Mouse (Mus musculus) frontal cortex, postnatal 25 days (tissue): ENCODE results near the gene Helq.

Experiments
- DNase-seq, 2 experiments: peaks; one replicate each; pipeline ENCODE4 v3.0.0; 2022; ENCODE audit warnings: low spot score in 2 of 2

The Helq gene

DNA sequence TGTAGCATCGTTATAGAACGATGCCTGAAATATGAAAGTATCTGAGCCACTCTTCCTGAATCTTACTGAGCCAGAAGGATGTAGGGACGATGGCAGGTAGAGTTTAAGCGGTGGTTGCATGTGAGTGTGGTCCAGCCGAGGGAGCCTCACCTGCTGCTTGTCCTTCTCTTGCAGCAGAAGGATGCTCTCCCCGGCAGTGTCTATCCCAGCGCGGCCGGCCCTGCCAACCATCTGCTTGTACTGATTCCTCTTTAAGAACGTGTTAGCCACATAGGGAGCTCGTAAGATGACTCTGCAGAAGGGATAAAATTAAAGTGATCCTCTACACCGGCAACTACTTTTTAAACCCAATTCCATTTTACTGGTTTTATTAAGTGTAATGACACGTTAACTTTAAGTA, 19.4 kb downstream of the Helq start:
- no peak for DNase-seq

GRCm38 (mm10) chr5:100776900-100777299, 21.5 kb downstream of the Helq start:
- DNase-seq: no peak

DNA sequence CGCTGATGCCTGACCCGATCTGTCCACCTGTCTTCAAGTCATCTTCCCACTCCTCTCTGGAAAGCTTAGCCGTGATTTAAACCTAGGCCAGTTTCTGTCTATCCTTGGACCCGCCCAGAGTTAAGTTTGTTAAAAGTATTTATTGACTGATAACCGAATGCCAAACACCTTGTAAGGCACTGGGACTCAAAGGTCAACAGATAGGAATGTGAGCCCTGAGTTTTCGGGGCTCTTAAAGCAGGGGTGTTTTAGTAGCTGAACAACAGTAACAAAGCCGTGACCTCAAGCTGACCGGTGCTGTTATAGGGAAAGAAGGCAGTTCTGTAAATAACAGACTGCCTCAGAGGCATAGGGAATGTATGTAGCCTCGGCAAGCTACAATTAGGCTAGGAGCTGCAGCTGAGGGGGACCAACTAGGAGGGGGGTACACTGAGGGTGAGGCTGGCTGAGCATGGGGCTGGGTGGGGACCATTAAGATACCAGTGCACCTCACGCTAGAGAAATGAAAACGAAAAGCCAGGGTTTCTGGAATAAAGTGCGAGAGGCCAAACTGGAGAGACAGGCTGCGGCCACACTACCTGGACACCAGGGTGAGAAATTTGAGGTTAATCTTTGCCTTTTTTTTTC, 22.5 kb downstream of the Helq start:
- no peak for DNase-seq

GRCm38 (mm10) chr5:100771575-100771974, 26.8 kb downstream of the Helq start:
- DNase-seq: no peak

DNA sequence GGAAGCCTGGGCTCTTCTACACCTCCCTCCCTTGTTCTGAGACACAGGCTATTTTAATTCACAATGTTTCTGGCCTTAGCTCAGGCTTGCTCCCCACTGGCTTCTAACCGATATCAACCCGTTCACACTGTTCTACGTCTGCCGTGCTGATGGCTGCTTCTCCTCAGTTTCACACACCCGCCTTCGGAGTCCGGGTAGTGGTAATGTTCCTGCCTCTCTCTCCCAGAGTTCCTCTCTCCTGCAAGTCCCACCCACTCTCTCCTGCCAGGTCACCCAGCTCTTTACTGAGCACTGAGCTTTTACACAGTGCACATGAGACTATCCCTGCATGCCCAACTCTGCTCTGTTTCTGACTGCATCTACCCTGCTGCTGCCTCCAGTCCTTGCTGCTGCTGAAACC, 32.4 kb downstream of the Helq start:
- no peak for DNase-seq

- no peak for DNase-seq
These were observed 36.7 kb downstream of the Helq start for GRCm38 (mm10) chr5:100761736-100762135.

GRCm38 (mm10) chr5:100760049-100760663, 38.2 kb downstream of the Helq start:
- DNase-seq: no peak

DNA sequence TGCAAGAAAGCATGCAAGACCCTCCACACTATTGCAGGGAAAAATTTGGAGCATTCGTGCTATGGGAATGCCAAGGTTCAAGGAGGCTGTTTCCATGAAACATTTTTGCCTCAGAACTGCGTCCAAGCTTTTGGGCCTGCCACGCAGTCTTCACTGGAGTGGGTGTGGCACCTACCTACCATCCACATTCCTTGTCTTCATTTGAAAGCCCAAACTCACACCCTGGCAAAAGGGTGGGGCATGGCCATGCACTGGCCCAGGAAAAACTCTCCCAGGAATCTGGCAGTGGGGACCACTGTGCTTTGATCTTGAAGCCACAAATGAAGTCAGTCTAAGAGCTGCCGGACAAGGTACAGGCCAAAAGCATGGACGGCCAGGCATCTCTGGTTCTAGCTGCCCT, 40.3 kb downstream of the Helq start:
- no peak for DNase-seq

DNA sequence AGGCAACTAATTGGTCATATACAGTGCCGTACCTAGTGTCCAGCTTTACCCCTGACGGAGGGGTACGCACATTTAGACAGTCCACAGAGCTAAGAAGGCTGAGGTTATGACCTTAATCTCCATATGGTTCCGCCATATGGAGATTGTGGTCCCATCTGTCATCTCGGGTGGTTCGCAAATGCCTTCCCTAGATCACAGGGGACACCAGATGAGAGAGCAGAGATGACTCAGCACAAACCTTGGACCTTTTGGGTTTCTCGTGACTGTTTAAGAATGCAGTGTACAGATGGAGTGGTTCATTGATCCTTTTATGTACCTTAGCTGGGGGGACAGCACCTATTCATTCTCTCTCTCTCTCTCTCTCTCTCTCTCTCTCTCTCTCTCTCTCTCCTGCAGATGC, 45.0 kb downstream of the Helq start:
- DNase-seq: no peak

GRCm38 (mm10) chr5:100751655-100752054, 46.7 kb downstream of the Helq start:
- no peak for DNase-seq

DNA sequence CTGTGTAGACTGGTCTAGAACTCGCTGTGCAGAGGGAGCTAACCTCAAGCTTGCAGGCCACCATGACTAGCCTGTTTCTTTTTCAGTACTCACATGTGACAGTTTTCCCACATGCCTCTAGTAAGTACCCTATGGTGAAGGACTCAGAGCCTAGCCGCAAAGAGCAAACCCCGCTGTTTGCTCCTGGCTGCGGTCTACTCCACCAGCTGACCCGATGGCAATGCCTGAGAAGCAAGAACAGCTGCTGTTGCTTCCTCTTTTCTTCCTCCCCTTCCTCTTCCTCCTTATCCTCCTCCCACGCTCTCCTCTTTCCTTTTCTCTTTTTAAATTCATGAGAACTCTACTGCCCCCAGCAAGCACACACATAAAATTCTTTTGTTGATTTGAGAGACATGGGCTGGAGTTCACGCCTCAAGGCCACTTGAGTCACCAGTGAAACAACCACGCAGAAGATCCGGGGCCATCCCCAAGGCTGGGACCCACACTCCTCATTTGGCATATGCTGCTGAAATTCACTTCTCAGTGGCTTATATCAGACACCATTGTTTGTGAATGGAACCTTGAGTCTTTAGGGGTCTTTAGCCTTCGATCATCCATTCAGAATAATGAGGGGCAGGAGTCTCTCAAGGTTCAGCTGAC, 47.7 kb downstream of the Helq start:
- no peak for DNase-seq

DNA sequence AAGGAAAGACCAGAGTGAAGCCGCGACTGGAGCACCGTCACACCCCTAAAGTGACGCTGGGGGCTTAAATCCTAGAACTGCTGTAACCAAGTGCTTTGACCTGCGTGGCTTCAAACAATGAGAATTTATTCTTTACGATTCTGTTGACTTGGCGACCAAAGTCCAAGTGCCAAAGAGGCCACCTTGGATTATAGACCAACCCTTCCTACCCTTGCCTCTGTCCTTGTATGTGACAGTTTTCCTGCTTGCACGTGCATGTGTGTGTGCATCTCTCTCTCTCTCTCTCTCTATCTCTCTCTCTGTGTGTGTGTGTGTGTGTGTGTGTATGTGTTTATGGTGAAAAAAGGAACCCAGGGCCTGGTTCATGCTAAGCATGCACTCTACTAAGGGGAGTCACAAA, 59.6 kb downstream of the Helq start:
- no peak for DNase-seq

DNA sequence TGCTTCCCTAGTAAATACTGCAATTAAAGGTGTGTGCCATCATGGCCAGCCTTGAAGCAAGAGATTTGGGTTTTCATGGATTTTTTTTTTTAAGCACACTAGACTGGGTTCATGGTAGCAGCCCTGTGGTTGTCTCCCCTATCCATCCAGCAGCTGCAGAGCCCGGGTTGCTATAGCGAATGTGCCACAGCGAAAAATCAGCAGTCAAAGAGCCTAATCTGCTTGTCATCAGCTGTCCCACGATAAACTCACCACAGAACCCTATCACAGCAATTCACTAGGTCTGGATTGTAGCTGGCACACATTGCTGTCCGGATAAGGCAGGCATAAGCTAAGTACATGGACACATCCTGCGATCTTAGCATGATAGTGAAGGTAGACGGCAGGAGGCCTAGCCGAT, 61.5 kb downstream of the Helq start:
- DNase-seq: no peak

GRCm38 (mm10) chr5:100734535-100734934, 63.9 kb downstream of the Helq start:
- DNase-seq: no peak

DNA sequence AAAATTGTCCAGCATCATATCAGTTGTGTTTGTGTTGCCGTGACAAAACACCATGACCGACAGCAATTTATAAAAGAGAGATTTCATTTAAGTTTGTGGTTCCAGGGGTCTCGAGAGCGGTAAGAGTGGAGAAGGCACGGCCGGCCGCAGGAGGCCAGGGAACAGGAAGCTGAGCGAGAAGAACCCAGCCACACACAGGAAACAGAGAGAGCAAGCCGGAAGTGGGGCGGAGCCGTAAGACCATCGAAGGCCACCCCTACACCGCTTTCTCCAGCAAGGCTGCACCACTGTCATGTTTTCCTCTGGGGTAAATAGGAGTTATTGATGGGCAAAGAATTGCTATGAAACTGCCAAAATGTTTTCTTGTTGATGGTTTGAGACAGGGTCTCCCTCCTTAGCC, 69.6 kb downstream of the Helq start:
- no peak for DNase-seq

GRCm38 (mm10) chr5:100726001-100726400, 72.4 kb downstream of the Helq start:
- no peak for DNase-seq

DNA sequence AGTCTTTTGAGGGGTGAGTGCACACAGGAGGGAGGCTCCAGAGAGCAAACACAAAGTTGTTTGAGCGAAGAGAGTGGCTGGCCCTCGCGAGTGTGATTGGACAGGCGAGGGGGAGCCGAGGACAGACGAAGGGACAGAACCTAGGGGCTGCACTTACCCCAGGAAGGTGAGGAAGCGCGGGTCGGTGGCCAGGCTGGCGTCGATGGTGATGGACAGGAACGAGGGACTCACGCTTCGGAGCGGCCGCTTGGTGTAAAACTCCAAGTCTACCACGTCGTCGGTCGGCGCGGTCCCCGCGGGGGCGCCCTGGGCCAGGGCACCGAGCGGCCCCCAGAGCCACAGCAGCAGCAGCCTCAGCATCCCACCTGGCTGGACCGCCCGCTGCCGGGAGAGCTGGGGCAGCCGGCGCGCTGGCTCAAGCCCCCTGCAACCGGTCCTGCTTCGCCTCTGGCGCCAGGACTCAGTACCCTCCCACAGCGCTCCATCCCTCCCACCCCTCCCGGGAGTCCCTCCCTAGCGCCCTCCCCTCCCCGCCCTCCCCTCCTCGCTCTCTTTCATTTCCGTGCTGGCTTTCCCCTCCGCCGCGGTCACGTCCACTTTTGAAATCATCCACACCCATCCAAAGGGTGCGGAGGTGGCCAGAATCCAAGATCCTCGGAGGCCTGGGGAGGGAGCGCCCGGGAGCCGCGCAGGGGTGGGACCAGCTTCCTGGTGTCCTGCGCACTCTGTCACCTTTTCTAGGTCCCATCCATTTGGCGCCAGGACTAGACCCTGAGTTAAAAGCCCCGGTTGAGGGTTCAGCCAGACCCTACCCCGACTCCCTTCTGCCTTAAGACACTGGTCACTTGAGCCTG, 78.9 kb downstream of the Helq start, which contains the start of gene Hpse:
Gene Hpse, minus strand, starts transcription at position 482 of the 854 bp plus-strand sequence.
- DNase-seq: no peak

DNA sequence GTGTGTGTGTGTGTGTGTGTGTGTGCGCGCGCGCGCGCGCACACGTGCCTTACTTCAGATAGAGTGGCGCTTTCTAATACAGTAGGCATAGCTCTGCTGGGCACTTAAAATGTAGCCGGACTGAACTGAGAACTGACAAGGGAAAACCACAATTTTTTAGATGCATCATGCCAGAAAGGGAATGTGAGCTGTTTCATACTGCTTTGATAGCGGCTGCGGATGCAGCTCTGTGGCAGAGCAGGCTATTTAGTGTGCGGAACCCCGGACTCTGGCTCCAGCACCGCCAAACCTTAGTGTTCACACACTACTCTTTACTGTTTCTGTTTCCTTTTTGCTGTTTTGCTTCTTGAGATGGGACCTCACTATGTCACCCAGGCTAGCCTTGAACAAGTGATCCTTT, 81.6 kb downstream of the Helq start:
- no peak for DNase-seq
